In the genomic region with DNA sequence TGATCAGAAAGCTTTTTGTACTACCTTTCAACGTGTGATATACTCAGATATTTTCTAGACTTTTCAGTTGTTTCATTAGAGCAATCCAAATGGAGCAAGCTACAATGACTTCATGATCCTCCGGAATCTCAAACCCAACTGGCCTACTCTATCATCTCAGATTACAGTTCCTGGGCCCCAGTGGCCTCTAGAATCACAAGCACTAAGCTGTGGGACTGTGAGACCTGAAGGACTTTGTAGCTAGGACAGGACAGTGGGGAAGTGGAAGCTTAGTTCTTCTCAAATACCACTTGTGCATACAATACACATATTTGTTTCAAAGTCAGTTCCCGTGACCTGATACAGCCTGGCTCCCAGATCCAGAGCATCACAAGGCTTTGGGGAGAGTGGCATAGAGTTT, we compare ENCODE assay signal across 38 mouse cellular contexts. TPM values are rescaled to one million over a fixed set of nuclear protein-coding genes. Genes with fewer than 3 reads are reported as not detected.
DNase-seq lines count a peak whose midpoint lies in the region; ATAC-seq lines count a peak whose summit lies in the region.
"Had no signal": no experiment of that assay in that cellular context is flagged by ENCODE, and none has a peak within 500 bp of the region (broad histone marks: within the 10 kb centered on the region; RNA-seq: fewer than 3 reads in every experiment).

No protein-coding gene starts in this region.

- DNase-seq in gastrocnemius, adult 18-20 months (ENCODE audit: low spot score), result peak; percentile 37
- DNase-seq in gastrocnemius, postnatal 10 days, result no peak
- DNase-seq in heart, postnatal 4 days, result no peak
- DNase-seq in heart, postnatal 10 days, result peak; percentile 16 to 22
- DNase-seq in hindbrain, embryonic 14.5 days (ENCODE audit: low spot score), result no peak
- DNase-seq in cerebellum, postnatal 4 days (ENCODE audit: low spot score in 2 of 2), result no peak
- DNase-seq: adrenal gland, adult 8-10 months; cerebellum, adult 2 months; cerebellum, postnatal 14 days; kidney, adult 8-10 months; kidney, postnatal 4 days; layer of hippocampus, postnatal 36 days; liver, embryonic 13.5 days; lung, adult 18-20 months; right cerebral cortex, postnatal 25 days; spleen, adult 18-20 months; thymus, postnatal 14 days had no signal

- peaks cover 27% of the 10 kb centered on the region for H3K4me1 ChIP-seq in heart, embryonic 11.5 days (ENCODE audit: control insufficient read depth, insufficient read depth, low read length)
- no peaks in the 10 kb centered on the region for H3K4me1 ChIP-seq in hindbrain, embryonic 14.5 days (replicated peaks; ENCODE audit: control insufficient read depth, insufficient read depth, low read length)
- H3K4me1 ChIP-seq: hindbrain, embryonic 15.5 days; liver, embryonic 13.5 days; midbrain, embryonic 13.5 days had no signal

- no peak overlapping the region for H3K9ac ChIP-seq in heart, embryonic 11.5 days (ENCODE audit: low read depth, low read length)
- H3K9ac ChIP-seq in hindbrain, embryonic 14.5 days, result no peak overlapping the region
- H3K9ac ChIP-seq: embryonic facial prominence, embryonic 15.5 days; hindbrain, embryonic 15.5 days; limb, embryonic 15.5 days; liver, embryonic 13.5 days; midbrain, embryonic 13.5 days had no signal

- H3K4me2 ChIP-seq in heart, embryonic 11.5 days, result no peak overlapping the region; the same call in 1 of the 2 replicates
- H3K4me2 ChIP-seq in hindbrain, embryonic 14.5 days (replicated peaks), result no peak overlapping the region
- H3K4me2 ChIP-seq: embryonic facial prominence, embryonic 15.5 days; hindbrain, embryonic 15.5 days; limb, embryonic 15.5 days; liver, embryonic 13.5 days; midbrain, embryonic 13.5 days had no signal

- no peaks in the 10 kb centered on the region for H3K9me3 ChIP-seq in heart, embryonic 11.5 days (replicated peaks; ENCODE audit: control insufficient read depth, low read length)
- no peaks in the 10 kb centered on the region for H3K9me3 ChIP-seq in hindbrain, embryonic 14.5 days (ENCODE audit: control insufficient read depth, low read length)
- H3K9me3 ChIP-seq: embryonic facial prominence, embryonic 10.5 days; embryonic facial prominence, embryonic 15.5 days; hindbrain, embryonic 15.5 days; limb, embryonic 10.5 days; limb, embryonic 15.5 days; liver, embryonic 13.5 days; midbrain, embryonic 13.5 days had no signal

- intact Hi-C loops in heart, postnatal 10 days (cut with DNase I), result no loop called here

- H3K4me3 ChIP-seq in heart, embryonic 11.5 days (ENCODE audit: low read depth, low read length), result no peak overlapping the region
- H3K4me3 ChIP-seq in hindbrain, embryonic 14.5 days (replicated peaks; ENCODE audit: low read length), result no peak overlapping the region
- H3K4me3 ChIP-seq: embryonic facial prominence, embryonic 10.5 days; embryonic facial prominence, embryonic 15.5 days; hindbrain, embryonic 15.5 days; limb, embryonic 10.5 days; limb, embryonic 15.5 days; liver, embryonic 13.5 days; midbrain, embryonic 13.5 days had no signal

- ATAC-seq in heart, embryonic 11.5 days (replicated peaks; ENCODE audit: insufficient number of reproducible peaks, low FRiP score, low TSS enrichment), result no peak
- ATAC-seq in hindbrain, embryonic 14.5 days (ENCODE audit: low FRiP score), result no peak
- ATAC-seq: forebrain, embryonic 14.5 days; inflammation-experienced regulatory T-cells, adult 6 months; lung, postnatal 0 days; midbrain, embryonic 13.5 days had no signal

- H3K27me3 ChIP-seq in heart, embryonic 11.5 days (ENCODE audit: control insufficient read depth, insufficient read depth, low read length), result no peaks in the 10 kb centered on the region
- no peaks in the 10 kb centered on the region for H3K27me3 ChIP-seq in hindbrain, embryonic 14.5 days (ENCODE audit: control insufficient read depth, insufficient read depth, low read length)
- H3K27me3 ChIP-seq: CH12.LX; embryonic facial prominence, embryonic 15.5 days; hindbrain, embryonic 15.5 days; limb, embryonic 15.5 days; liver, embryonic 13.5 days; midbrain, embryonic 13.5 days had no signal

- H3K36me3 ChIP-seq in heart, embryonic 11.5 days (ENCODE audit: control insufficient read depth, insufficient read depth, low read length), result no peaks in the 10 kb centered on the region
- H3K36me3 ChIP-seq in hindbrain, embryonic 14.5 days (replicated peaks; ENCODE audit: control insufficient read depth, insufficient read depth), result no peaks in the 10 kb centered on the region
- H3K36me3 ChIP-seq: embryonic facial prominence, embryonic 10.5 days; embryonic facial prominence, embryonic 15.5 days; hindbrain, embryonic 15.5 days; limb, embryonic 10.5 days; limb, embryonic 15.5 days; liver, embryonic 13.5 days; midbrain, embryonic 13.5 days had no signal

- WGBS in heart, embryonic 11.5 days (ENCODE audit: insufficient replicate concordance), result 75% methylated on average over 3 of the region's 3 CpGs
- WGBS in hindbrain, embryonic 14.5 days, result 92% methylated on average over 3 of the region's 3 CpGs

- peak overlapping the region; percentile 86 for H3K27ac ChIP-seq in heart, embryonic 11.5 days (ENCODE audit: low read depth, low read length)
- H3K27ac ChIP-seq in hindbrain, embryonic 14.5 days, result no peak overlapping the region
- H3K27ac ChIP-seq: embryonic facial prominence, embryonic 10.5 days; embryonic facial prominence, embryonic 15.5 days; hindbrain, embryonic 15.5 days; kidney, postnatal 0 days; limb, embryonic 10.5 days; limb, embryonic 15.5 days; liver, embryonic 13.5 days; macrophage; midbrain, embryonic 13.5 days had no signal

RNA-seq across cellular contexts. Expression of a gene that starts 1.3 kb away (rescaled TPM):
- total RNA-seq in gastrocnemius, adult 18-20 months (2021), result 1,000 to 10,000 TPM; 1,267 to 1,509 TPM
- total RNA-seq in gastrocnemius, postnatal 10 days (2021), result 100 to 1,000 TPM; 318 to 430 TPM
- 9.4 and 9.9 TPM in 2 replicates for polyA plus RNA-seq in heart, embryonic 11.5 days (2014; fragmentation: Nextera tagmentation; extraction: Ambion mirVana)
- total RNA-seq in heart, postnatal 4 days (2021), result 100 to 1,000 TPM; 279 to 301 TPM
- total RNA-seq in heart, postnatal 10 days (2021), result 100 to 1,000 TPM; 867 to 929 TPM
- 0.17 TPM in 1 of 2 replicates, not detected in the other for polyA plus RNA-seq in hindbrain, embryonic 14.5 days (2014; fragmentation: Nextera tagmentation; extraction: Ambion mirVana)
- total RNA-seq: adrenal gland, adult 8-10 months; CH12.LX; ES-E14; hematopoietic stem cell, adult 5-6 weeks; left cerebral cortex, postnatal 10 days; megakaryocyte-erythroid progenitor cell, adult 5-6 weeks; neutrophil, adult 5-6 weeks had no signal
- polyA plus RNA-seq: C2C12; cerebellum, adult 2 months; embryonic facial prominence, embryonic 10.5 days; forebrain, embryonic 14.5 days; hindbrain, embryonic 15.5 days; inflammation-experienced regulatory T-cells, adult 6 months; limb, embryonic 10.5 days; liver, embryonic 13.5 days; macrophage; midbrain, embryonic 13.5 days; neural tube, embryonic 11.5 days; urinary bladder, adult 2 months had no signal

Comparison
In these comparisons a context has a peak if more than half of its experiments do, and no peak if none do; other contexts are left out.
1. DNase-seq: peak in gastrocnemius, adult 18-20 months (single experiment) and heart, postnatal 10 days (2 of 2); none in gastrocnemius, postnatal 10 days (single experiment), heart, postnatal 4 days (single experiment), hindbrain, embryonic 14.5 days (single experiment) and cerebellum, postnatal 4 days (0 of 2).